Mouse (Mus musculus) liver, postnatal 0 days (tissue): Measurements from ENCODE around the gene Neb. TPM values are rescaled to one million over a fixed set of nuclear protein-coding genes. Genes with fewer than 3 reads are reported as not detected.

Experiments
- ATAC-seq: fragments of 200-750 bp; cut with Nextera tagmentation; 2 replicates; pipeline ENCODE4 v1.8.0; 2017; ENCODE audit warnings: mild to moderate bottlenecking, moderate library complexity
- DNase-seq: peaks from one replicate; pipeline ENCODE4 v3.0.0-alpha.2; 2016
- H3K27ac ChIP-seq: fragments of 300-500 bp; sonication (generic); 2 replicates; pipeline ENCODE4 v1.5.1; 2014; ENCODE audit warnings: antibody characterized with exemption, moderate library complexity, mild to moderate bottlenecking, low read depth
- H3K27me3 ChIP-seq: fragments of 300-500 bp; sonication (generic); 2 replicates; pipeline ENCODE4 v1.6.1; 2014; ENCODE audit warnings: low read length, control low read depth, mixed read lengths; ENCODE audit not compliant: insufficient read depth
- H3K36me3 ChIP-seq: fragments of 300-500 bp; sonication (generic); replicated peaks from 2 replicates; pipeline ENCODE4 v1.6.1; 2014; ENCODE audit warnings: mild to moderate bottlenecking, control low read depth, low read length, moderate library complexity, mixed read lengths; ENCODE audit not compliant: insufficient read depth
- H3K4me1 ChIP-seq: fragments of 300-500 bp; sonication (generic); 2 replicates; pipeline ENCODE4 v1.6.1; 2014; ENCODE audit warnings: antibody characterized with exemption, mild to moderate bottlenecking, control low read depth; ENCODE audit not compliant: insufficient read depth
- H3K4me2 ChIP-seq: fragments of 300-500 bp; sonication (generic); 2 replicates; pipeline ENCODE4 v1.6.1; 2014; ENCODE audit warnings: low read depth, mild to moderate bottlenecking, low read length, moderate library complexity, mixed read lengths
- H3K4me3 ChIP-seq: fragments of 300-500 bp; sonication (generic); 2 replicates; pipeline ENCODE4 v1.5.1; 2014; ENCODE audit warnings: low read depth, low read length
- H3K9ac ChIP-seq: fragments of 300-500 bp; sonication (generic); replicated peaks from 2 replicates; pipeline ENCODE4 v1.6.1; 2014; ENCODE audit warnings: mild to moderate bottlenecking, moderate library complexity
- H3K9me3 ChIP-seq: fragments of 300-500 bp; sonication (generic); 2 replicates; pipeline ENCODE4 v1.6.1; 2016; ENCODE audit warnings: mild to moderate bottlenecking, control low read depth, low read length, mixed read lengths
- CTCF ChIP-seq: sonication (generic); IDR thresholded peaks from 2 replicates; pipeline ENCODE4 v1.5.1; 2016; ENCODE audit warnings: antibody characterized with exemption, low read depth
- EP300 ChIP-seq: IDR thresholded peaks from 2 replicates; pipeline ENCODE4 v1.6.1; 2016; ENCODE audit warnings: antibody characterized with exemption, low read depth, mild to moderate bottlenecking
- WGBS: fragments of 180-500 bp; shearing (Covaris S2); extraction: QIAGEN DNeasy Blood & Tissue Kit; methylation state at CpG from one replicate; pipeline ENCODE4 v1.1.7; 2014; ENCODE audit not compliant: insufficient replicate concordance; 5-methylcytosine and 5-hydroxymethylcytosine counted together
- polyA plus RNA-seq: library from polyadenylated mRNA; unstranded; fragments of >200 nt; fragmentation: Nextera tagmentation; extraction: Ambion mirVana; gene quantifications from 2 replicates; pipeline ENCODE4 v1.2.1, GENCODE M21; 2015

The Neb gene
- polyA plus RNA-seq, 1 experiment from 2014 or later, result 1.7 TPM

GRCm38 (mm10) chr2:52272146-52272545, 106.1 kb downstream of the Neb start:
- H3K27ac ChIP-seq, result no peak overlapping the region
- no peaks in the 10 kb centered on the region for H3K9me3 ChIP-seq
- no peak overlapping the region for H3K4me3 ChIP-seq
- H3K4me1 ChIP-seq, result 0 out of 2 replicates have a peak, but pooled peaks cover 2% of the 10 kb centered on the region
- H3K36me3 ChIP-seq, result no peaks in the 10 kb centered on the region
- H3K9ac ChIP-seq, result no peak overlapping the region
- TF ChIP-seq CTCF (no peak), EP300 (no peak)
- ATAC-seq, result no peak
- H3K27me3 ChIP-seq, result no peaks in the 10 kb centered on the region
- 35% methylated on average over 1 of the region's 1 CpGs for WGBS
- no peak overlapping the region for H3K4me2 ChIP-seq
- no peak for DNase-seq

GRCm38 (mm10) chr2:52270911-52271310, 107.4 kb downstream of the Neb start:
- Histone ChIP-seq H3K9ac (no peak overlapping the region), H3K36me3 (no peaks in the 10 kb centered on the region), H3K27me3 (no peaks in the 10 kb centered on the region), H3K4me2 (no peak overlapping the region), H3K9me3 (no peaks in the 10 kb centered on the region), H3K4me3 (no peak overlapping the region), H3K4me1 (0 out of 2 replicates have a peak, but pooled peaks cover 2% of the 10 kb centered on the region), H3K27ac (no peak overlapping the region)
- WGBS, result 82% methylated on average over 8 of the region's 8 CpGs
- ATAC-seq (no peak), DNase-seq (no peak)
- no peak for TF ChIP-seq CTCF

GRCm38 (mm10) chr2:52262149-52262548, 116.1 kb downstream of the Neb start:
- Histone ChIP-seq H3K9ac (no peak overlapping the region), H3K4me2 (no peak overlapping the region), H3K36me3 (no peaks in the 10 kb centered on the region), H3K9me3 (no peaks in the 10 kb centered on the region), H3K4me3 (no peak overlapping the region), H3K27ac (no peak overlapping the region), H3K4me1 (no peaks in the 10 kb centered on the region), H3K27me3 (no peaks in the 10 kb centered on the region)
- peak; percentile 35 for DNase-seq
- TF ChIP-seq EP300 (no peak), CTCF (peak; percentile 76)
- 32% methylated on average over 2 of the region's 2 CpGs for WGBS
- ATAC-seq, result no peak

- Histone ChIP-seq H3K27me3 (no peaks in the 10 kb centered on the region), H3K4me1 (no peaks in the 10 kb centered on the region), H3K36me3 (no peaks in the 10 kb centered on the region), H3K9me3 (no peaks in the 10 kb centered on the region), H3K4me3 (no peak overlapping the region), H3K27ac (no peak overlapping the region), H3K9ac (no peak overlapping the region), H3K4me2 (no peak overlapping the region)
- TF ChIP-seq EP300 (no peak), CTCF (no peak)
- ATAC-seq (no peak), DNase-seq (no peak)
- WGBS, result 6% methylated on average over 1 of the region's 1 CpGs
Measured at GRCm38 (mm10) chr2:52252037-52252436, 126.2 kb downstream of the Neb start.

GRCm38 (mm10) chr2:52248316-52248826, 129.9 kb downstream of the Neb start:
- Histone ChIP-seq H3K4me3 (no peak overlapping the region), H3K27ac (no peak overlapping the region), H3K4me1 (no peaks in the 10 kb centered on the region), H3K27me3 (no peaks in the 10 kb centered on the region), H3K9ac (no peak overlapping the region), H3K4me2 (no peak overlapping the region), H3K36me3 (no peaks in the 10 kb centered on the region), H3K9me3 (no peaks in the 10 kb centered on the region)
- DNase-seq, result no peak
- TF ChIP-seq CTCF, result no peak
- TF ChIP-seq EP300, result no peak
- ATAC-seq, result no peak
- 69% methylated on average over 9 of the region's 9 CpGs for WGBS

GRCm38 (mm10) chr2:52245091-52245490, 133.2 kb downstream of the Neb start:
- Histone ChIP-seq H3K9ac (no peak overlapping the region), H3K4me3 (no peak overlapping the region), H3K4me2 (no peak overlapping the region), H3K27ac (no peak overlapping the region), H3K4me1 (no peaks in the 10 kb centered on the region), H3K9me3 (no peaks in the 10 kb centered on the region), H3K27me3 (no peaks in the 10 kb centered on the region), H3K36me3 (no peaks in the 10 kb centered on the region)
- ATAC-seq (no peak), DNase-seq (no peak)
- TF ChIP-seq CTCF (no peak), EP300 (no peak)
- WGBS, result 81% methylated on average over 5 of the region's 5 CpGs

- Histone ChIP-seq H3K4me1 (no peaks in the 10 kb centered on the region), H3K27me3 (no peaks in the 10 kb centered on the region), H3K36me3 (no peaks in the 10 kb centered on the region), H3K9me3 (no peaks in the 10 kb centered on the region), H3K27ac (no peak overlapping the region), H3K9ac (no peak overlapping the region), H3K4me3 (no peak overlapping the region), H3K4me2 (no peak overlapping the region)
- TF ChIP-seq CTCF (no peak), EP300 (no peak)
- 62% methylated on average over 1 of the region's 1 CpGs for WGBS
- DNase-seq (no peak), ATAC-seq (no peak)
Measured at GRCm38 (mm10) chr2:52242691-52243090, 135.6 kb downstream of the Neb start.
